Mouse (Mus musculus) megakaryocyte, embryonic 14.5 days (primary cell): ENCODE measurements at regions not wholly inside any gene's neighbourhood (a gene's known extent, or its start where the extent isn't known, plus 50 kb on each side); places are given as distances from the start of the nearest gene placed in this dataset.

Source experiments
- H3K27me3 ChIP-seq: replicated peaks from 2 replicates; pipeline ENCODE3; 2012; ENCODE audit warnings: inconsistent platforms
- H3K36me3 ChIP-seq: replicated peaks from 2 replicates; pipeline ENCODE3; 2012; ENCODE audit warnings: low read length, inconsistent platforms, mixed read lengths
- H3K4me1 ChIP-seq: 2 replicates; pipeline ENCODE4 v1.6.1; 2012; ENCODE audit warnings: inconsistent platforms
- H3K4me3 ChIP-seq: replicated peaks from 2 replicates; pipeline ENCODE3; 2012; ENCODE audit warnings: moderate library complexity, mild to moderate bottlenecking, inconsistent platforms
- H3K9me3 ChIP-seq: 2 replicates; pipeline ENCODE4 v1.6.1; 2012; ENCODE audit warnings: inconsistent platforms
- FLI1 ChIP-seq: IDR thresholded peaks from 2 replicates; pipeline ENCODE4 v1.6.1; 2012; ENCODE audit warnings: low read length, inconsistent platforms, mixed read lengths
- GATA1 ChIP-seq: IDR thresholded peaks from 3 replicates; pipeline ENCODE4 v1.6.1; 2012; ENCODE audit warnings: mixed read lengths, low read length, inconsistent platforms, borderline replicate concordance

DNA sequence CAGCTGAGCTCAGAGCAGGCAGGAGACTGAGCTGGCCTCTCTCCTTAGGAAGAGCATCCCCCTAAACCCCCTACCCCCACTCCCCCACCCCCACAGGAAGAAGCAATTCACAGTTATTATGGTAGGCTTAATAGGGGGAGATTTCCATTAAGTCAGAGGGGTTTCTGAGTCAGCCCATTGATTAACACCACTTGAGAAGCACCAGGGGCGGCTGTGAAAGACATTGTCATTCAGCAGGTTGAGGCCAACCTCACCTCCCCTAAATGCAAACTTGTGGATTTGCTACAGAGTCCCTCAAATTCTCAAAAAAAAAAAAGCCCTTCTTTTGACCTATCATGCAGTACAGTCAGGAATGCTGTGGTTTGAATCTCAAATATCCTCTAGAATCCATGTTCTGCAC is 172.3 kb downstream of the Gm10260 start:
- Histone ChIP-seq H3K4me1 (peaks cover 23% of the 10 kb centered on the region), H3K36me3 (no peaks in the 10 kb centered on the region), H3K9me3 (peaks cover 16% of the 10 kb centered on the region), H3K4me3 (no peak overlapping the region), H3K27me3 (peaks cover 5% of the 10 kb centered on the region)
- TF ChIP-seq GATA1 (no peak), FLI1 (no peak)

DNA sequence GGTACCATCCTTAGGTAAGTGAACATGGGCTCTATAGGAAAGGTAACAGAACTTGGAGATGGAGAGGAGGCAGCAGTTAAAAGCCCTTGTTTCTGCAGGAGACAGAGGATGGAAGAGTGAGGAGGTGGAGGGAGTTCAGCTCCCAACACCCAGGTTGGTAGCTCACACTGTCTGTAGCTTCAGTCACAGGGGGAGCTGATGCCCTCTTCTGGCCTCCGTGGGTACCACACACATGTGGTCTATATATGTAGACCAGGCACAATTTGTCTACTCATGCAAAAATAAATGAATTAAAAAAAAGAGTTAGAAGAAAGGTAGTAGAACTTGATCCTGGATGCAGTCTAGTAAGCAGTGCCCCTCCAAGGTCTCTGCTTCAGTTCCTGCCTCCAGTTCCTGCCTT is 173.3 kb downstream of the Gm10260 start:
- H3K27me3 ChIP-seq: peaks cover 5% of the 10 kb centered on the region
- peaks cover 16% of the 10 kb centered on the region for H3K9me3 ChIP-seq
- no peaks in the 10 kb centered on the region for H3K36me3 ChIP-seq
- peaks cover 24% of the 10 kb centered on the region for H3K4me1 ChIP-seq
- TF ChIP-seq GATA1 (no peak), FLI1 (no peak)
- no peak overlapping the region for H3K4me3 ChIP-seq

DNA sequence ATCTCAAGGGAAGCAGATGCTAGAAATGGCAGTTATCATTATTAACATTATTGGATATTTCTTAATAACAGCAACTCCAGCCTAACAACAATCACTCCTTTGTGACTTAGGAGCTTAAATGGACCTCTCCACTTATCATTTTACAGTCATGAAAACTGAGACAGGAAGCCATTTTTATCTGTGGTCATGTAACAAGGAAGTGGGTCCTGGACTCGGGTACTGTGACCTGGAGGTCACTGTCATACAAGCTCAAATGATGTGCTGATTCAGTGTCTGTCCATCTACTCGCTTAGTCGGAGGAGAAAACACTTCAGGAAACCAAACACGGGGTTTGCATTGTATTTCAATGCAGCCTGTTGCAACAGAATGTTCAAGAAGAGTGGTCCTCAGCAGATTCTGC is 176.4 kb downstream of the Gm10260 start:
- Histone ChIP-seq H3K36me3 (no peaks in the 10 kb centered on the region), H3K4me3 (no peak overlapping the region), H3K27me3 (peaks cover 2% of the 10 kb centered on the region), H3K4me1 (peaks cover 33% of the 10 kb centered on the region), H3K9me3 (peaks cover 11% of the 10 kb centered on the region)
- TF ChIP-seq FLI1 (no peak), GATA1 (no peak)

GRCm38 (mm10) chr13:97581380-97581779 is 179.1 kb downstream of the Gm10260 start:
- no peaks in the 10 kb centered on the region; the same call in 1 of the 2 replicates for H3K9me3 ChIP-seq
- H3K4me3 ChIP-seq: no peak overlapping the region
- no peaks in the 10 kb centered on the region for H3K36me3 ChIP-seq
- H3K27me3 ChIP-seq: peaks cover 7% of the 10 kb centered on the region
- peaks cover 29% of the 10 kb centered on the region for H3K4me1 ChIP-seq
- TF ChIP-seq FLI1 (no peak), GATA1 (no peak)

DNA sequence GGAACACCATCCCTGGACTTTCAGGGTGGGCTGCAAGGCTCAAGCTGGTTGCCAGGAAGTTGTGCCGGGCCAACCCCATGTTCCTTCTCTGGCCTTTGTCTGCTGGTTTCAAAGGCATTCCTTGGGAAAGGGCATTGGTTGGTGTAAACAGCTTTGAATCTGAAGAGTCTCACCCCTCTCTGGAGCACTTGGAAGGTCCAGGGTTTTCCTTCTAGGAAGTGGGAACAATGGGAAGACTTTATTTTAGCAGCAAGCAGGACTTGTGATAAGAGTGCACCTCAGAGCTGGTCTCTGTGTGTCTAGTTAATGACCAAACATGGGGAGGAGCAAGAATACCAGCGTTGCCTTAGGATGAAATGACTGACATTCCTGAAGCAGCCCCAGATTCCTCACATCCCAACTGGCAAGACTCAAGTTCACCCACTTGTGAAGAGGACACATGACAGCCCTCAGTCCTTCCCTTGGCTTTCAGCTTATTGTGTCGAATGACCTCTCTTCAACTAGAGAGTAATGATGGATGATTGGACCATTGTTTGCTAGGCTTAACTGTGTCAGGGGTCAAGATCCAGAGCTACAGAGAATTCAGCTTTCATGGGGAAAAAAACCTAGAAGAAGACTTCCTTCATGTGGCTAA is 180.1 kb downstream of the Gm10260 start:
- H3K9me3 ChIP-seq: no peaks in the 10 kb centered on the region
- H3K4me3 ChIP-seq: no peak overlapping the region
- no peaks in the 10 kb centered on the region for H3K36me3 ChIP-seq
- peaks cover 29% of the 10 kb centered on the region for H3K4me1 ChIP-seq
- H3K27me3 ChIP-seq: peaks cover 7% of the 10 kb centered on the region
- no peak for TF ChIP-seq FLI1
- TF ChIP-seq GATA1: no peak

DNA sequence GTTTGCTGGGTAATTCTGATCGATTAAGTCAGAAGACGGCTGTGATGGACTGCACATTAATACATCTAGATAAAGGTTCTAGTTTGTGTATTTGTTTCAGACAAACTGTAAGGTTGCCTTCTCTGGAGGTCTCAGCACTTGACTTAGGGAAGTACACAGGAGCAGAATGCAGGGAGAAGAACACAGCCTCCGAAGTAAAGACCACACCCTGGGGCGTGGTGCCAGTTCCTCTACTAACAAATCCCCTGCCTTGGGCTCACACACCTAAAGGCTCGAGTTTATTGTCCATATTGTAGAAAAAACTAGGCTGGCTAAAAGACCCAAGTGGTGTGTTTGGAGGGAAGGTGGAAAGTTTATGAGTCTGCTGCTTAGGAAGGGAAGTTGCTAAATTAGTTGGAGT is 181.8 kb downstream of the Gm10260 start:
- H3K4me1 ChIP-seq: peaks cover 16% of the 10 kb centered on the region
- H3K4me3 ChIP-seq: no peak overlapping the region

GRCm38 (mm10) chr13:97577081-97577785 is 183.2 kb downstream of the Gm10260 start:
- TF ChIP-seq FLI1 (no peak), GATA1 (no peak)
- Histone ChIP-seq H3K4me3 (no peak overlapping the region), H3K36me3 (no peaks in the 10 kb centered on the region), H3K9me3 (no peaks in the 10 kb centered on the region), H3K4me1 (peaks cover 15% of the 10 kb centered on the region), H3K27me3 (peaks cover 10% of the 10 kb centered on the region)

More for the DNA sequence above, 181.8 kb downstream of the Gm10260 start:
- TF ChIP-seq FLI1: no peak
- TF ChIP-seq GATA1: no peak
- Histone ChIP-seq H3K36me3 (no peaks in the 10 kb centered on the region), H3K27me3 (peaks cover 7% of the 10 kb centered on the region), H3K9me3 (no peaks in the 10 kb centered on the region)

DNA sequence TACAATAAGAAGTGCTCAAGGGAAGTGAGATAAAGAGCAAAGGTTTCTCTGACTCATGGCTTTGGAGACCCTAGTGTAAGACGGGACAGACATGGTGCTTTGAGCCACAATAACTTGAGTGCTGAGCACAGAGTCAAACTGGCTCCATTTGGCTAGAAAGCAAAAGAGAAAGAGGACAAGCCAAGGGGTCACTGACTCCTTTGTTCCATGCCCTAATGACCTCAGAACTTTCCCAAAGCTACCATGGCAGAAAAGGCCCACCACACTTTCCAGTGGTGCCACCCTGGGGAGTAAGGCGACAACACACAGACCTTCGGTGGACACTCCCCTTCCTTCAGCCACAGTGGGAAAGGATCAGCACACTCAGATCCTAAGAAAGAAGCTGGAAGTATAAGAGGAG is 186.8 kb downstream of the Gm10260 start:
- H3K27me3 ChIP-seq: peaks cover 8% of the 10 kb centered on the region
- no peak overlapping the region for H3K4me3 ChIP-seq
- H3K4me1 ChIP-seq: peaks cover 12% of the 10 kb centered on the region
- H3K9me3 ChIP-seq: no peaks in the 10 kb centered on the region
- TF ChIP-seq GATA1 (no peak), FLI1 (no peak)
- no peaks in the 10 kb centered on the region for H3K36me3 ChIP-seq

DNA sequence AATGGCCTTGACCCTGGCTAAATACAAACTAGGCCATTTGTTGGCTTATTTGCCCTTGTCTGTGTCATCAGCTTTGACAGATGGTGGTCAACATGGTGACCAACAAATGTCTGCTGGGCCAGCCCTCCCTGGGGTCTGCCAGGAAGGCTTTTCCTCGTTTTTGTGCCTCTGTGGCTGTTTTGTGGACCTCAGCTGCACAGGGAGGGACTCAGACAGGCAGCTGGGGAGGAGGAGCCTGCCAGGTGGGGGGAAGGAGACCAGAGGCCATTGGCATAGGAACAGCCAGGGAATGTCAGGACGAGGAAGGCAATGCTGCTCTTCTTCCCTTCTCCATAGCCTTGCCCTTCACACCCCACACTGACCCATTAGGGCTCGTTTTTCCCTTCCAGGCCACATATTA is 188.1 kb downstream of the Gm10260 start:
- Histone ChIP-seq H3K4me3 (no peak overlapping the region), H3K27me3 (peaks cover 8% of the 10 kb centered on the region), H3K36me3 (no peaks in the 10 kb centered on the region), H3K4me1 (peaks cover 12% of the 10 kb centered on the region), H3K9me3 (no peaks in the 10 kb centered on the region)
- TF ChIP-seq GATA1: no peak
- TF ChIP-seq FLI1: no peak

DNA sequence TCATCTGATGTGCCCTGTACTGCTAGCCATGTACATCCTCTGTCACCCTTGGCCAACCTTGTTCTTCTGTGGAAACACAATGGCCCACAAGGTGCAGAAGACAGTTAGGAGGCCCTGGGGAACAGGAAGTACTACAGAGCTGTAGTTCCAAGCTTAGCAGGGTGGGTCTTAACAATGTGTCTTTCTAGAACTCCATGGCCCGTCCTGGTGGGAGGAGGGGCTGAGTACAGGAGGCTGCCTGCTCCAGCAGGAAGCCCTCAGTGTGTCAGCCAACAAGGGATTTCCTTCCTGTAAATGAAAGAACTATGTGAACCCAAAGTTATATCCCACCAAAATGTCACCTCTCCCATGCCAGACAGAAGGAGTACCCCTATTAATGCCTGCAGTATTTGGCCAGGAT is 190.4 kb downstream of the Gm10260 start:
- peaks cover 3% of the 10 kb centered on the region for H3K27me3 ChIP-seq
- TF ChIP-seq GATA1 (no peak), FLI1 (no peak)
- H3K4me1 ChIP-seq: peaks cover 12% of the 10 kb centered on the region
- no peaks in the 10 kb centered on the region for H3K9me3 ChIP-seq
- no peak overlapping the region for H3K4me3 ChIP-seq
- H3K36me3 ChIP-seq: no peaks in the 10 kb centered on the region
